Mouse (Mus musculus): ENCODE measurements around the gene Cldn5.

GRCm38 (mm10) chr16:18746268-18747122 lies 30.2 kb upstream of the Cldn5 start:
- TF ChIP-seq POLR2A (IDR thresholded peaks at IDR 0.05; ENCODE audit: control insufficient read depth, low read depth, low read length): no peak
- TF ChIP-seq CTCF (IDR thresholded peaks at IDR 0.05; ENCODE audit: control insufficient read depth, insufficient read depth, insufficient replicate concordance, low read depth, low read length): no peak

Data from testis, adult 2 months (tissue).